Mouse (Mus musculus) liver, postnatal 0 days (tissue): Measurements from ENCODE around the gene Hoxd1. TPM values are rescaled to one million over a fixed set of nuclear protein-coding genes. Genes with fewer than 3 reads are reported as not detected.

Experiments used
- ATAC-seq: fragments of 200-750 bp; cut with Nextera tagmentation; 2 replicates; pipeline ENCODE4 v1.8.0; 2017; ENCODE audit warnings: mild to moderate bottlenecking, moderate library complexity
- DNase-seq: peaks from one replicate; pipeline ENCODE4 v3.0.0-alpha.2; 2016
- H3K27ac ChIP-seq: fragments of 300-500 bp; sonication (generic); 2 replicates; pipeline ENCODE4 v1.5.1; 2014; ENCODE audit warnings: antibody characterized with exemption, moderate library complexity, mild to moderate bottlenecking, low read depth
- H3K27me3 ChIP-seq: fragments of 300-500 bp; sonication (generic); 2 replicates; pipeline ENCODE4 v1.6.1; 2014; ENCODE audit warnings: low read length, control low read depth, mixed read lengths; ENCODE audit not compliant: insufficient read depth
- H3K36me3 ChIP-seq: fragments of 300-500 bp; sonication (generic); replicated peaks from 2 replicates; pipeline ENCODE4 v1.6.1; 2014; ENCODE audit warnings: mild to moderate bottlenecking, control low read depth, low read length, moderate library complexity, mixed read lengths; ENCODE audit not compliant: insufficient read depth
- H3K4me1 ChIP-seq: fragments of 300-500 bp; sonication (generic); 2 replicates; pipeline ENCODE4 v1.6.1; 2014; ENCODE audit warnings: antibody characterized with exemption, mild to moderate bottlenecking, control low read depth; ENCODE audit not compliant: insufficient read depth
- H3K4me2 ChIP-seq: fragments of 300-500 bp; sonication (generic); 2 replicates; pipeline ENCODE4 v1.6.1; 2014; ENCODE audit warnings: low read depth, mild to moderate bottlenecking, low read length, moderate library complexity, mixed read lengths
- H3K4me3 ChIP-seq: fragments of 300-500 bp; sonication (generic); 2 replicates; pipeline ENCODE4 v1.5.1; 2014; ENCODE audit warnings: low read depth, low read length
- H3K9ac ChIP-seq: fragments of 300-500 bp; sonication (generic); replicated peaks from 2 replicates; pipeline ENCODE4 v1.6.1; 2014; ENCODE audit warnings: mild to moderate bottlenecking, moderate library complexity
- H3K9me3 ChIP-seq: fragments of 300-500 bp; sonication (generic); 2 replicates; pipeline ENCODE4 v1.6.1; 2016; ENCODE audit warnings: mild to moderate bottlenecking, control low read depth, low read length, mixed read lengths
- CTCF ChIP-seq: sonication (generic); IDR thresholded peaks from 2 replicates; pipeline ENCODE4 v1.5.1; 2016; ENCODE audit warnings: antibody characterized with exemption, low read depth
- EP300 ChIP-seq: IDR thresholded peaks from 2 replicates; pipeline ENCODE4 v1.6.1; 2016; ENCODE audit warnings: antibody characterized with exemption, low read depth, mild to moderate bottlenecking
- WGBS: fragments of 180-500 bp; shearing (Covaris S2); extraction: QIAGEN DNeasy Blood & Tissue Kit; methylation state at CpG from one replicate; pipeline ENCODE4 v1.1.7; 2014; ENCODE audit not compliant: insufficient replicate concordance; 5-methylcytosine and 5-hydroxymethylcytosine counted together
- polyA plus RNA-seq: library from polyadenylated mRNA; unstranded; fragments of >200 nt; fragmentation: Nextera tagmentation; extraction: Ambion mirVana; gene quantifications from 2 replicates; pipeline ENCODE4 v1.2.1, GENCODE M21; 2015

The Hoxd1 gene
- polyA plus RNA-seq, 1 experiment from 2014 or later: not detected

DNA sequence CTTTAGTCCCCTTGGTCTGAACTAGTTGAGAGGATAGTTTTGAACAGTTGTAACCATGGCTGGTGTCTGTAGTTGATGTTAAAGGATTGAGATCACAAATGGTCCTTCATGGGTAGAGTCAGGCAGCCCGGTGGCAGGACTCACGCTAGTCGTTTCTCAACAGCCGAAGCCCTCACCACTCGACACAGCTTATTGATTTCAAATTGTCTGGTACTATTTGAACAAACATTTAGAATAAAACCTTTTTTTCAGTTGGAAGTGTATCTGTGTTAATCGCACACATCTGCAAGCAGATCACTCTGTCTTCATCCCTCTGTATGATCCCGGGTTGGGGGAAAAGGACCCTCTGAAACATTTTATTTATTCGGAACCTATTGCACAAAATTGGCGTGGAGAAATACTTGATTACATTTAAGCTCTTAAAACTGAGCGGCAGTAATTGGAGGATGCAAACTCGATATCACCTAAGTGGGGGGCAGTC is 15.1 kb upstream of the Hoxd1 start:
- TF ChIP-seq EP300 (no peak), CTCF (no peak)
- Histone ChIP-seq H3K9me3 (no peaks in the 10 kb centered on the region), H3K4me3 (no peak overlapping the region), H3K27ac (no peak overlapping the region), H3K4me2 (no peak overlapping the region), H3K9ac (no peak overlapping the region), H3K27me3 (peaks cover 98% of the 10 kb centered on the region), H3K36me3 (no peaks in the 10 kb centered on the region), H3K4me1 (peaks cover 5% of the 10 kb centered on the region; the same call in 1 of the 2 replicates)
- ATAC-seq (no peak), DNase-seq (no peak)
- WGBS: 22% methylated on average over 11 of the region's 11 CpGs

- Histone ChIP-seq H3K27ac (no peak overlapping the region), H3K9ac (no peak overlapping the region), H3K36me3 (no peaks in the 10 kb centered on the region), H3K4me3 (no peak overlapping the region), H3K4me2 (no peak overlapping the region), H3K9me3 (no peaks in the 10 kb centered on the region), H3K4me1 (peaks cover 5% of the 10 kb centered on the region; the same call in 1 of the 2 replicates), H3K27me3 (peaks cover 98% of the 10 kb centered on the region)
- ATAC-seq: no peak
- WGBS: 14% methylated on average over 9 of the region's 9 CpGs
- DNase-seq: no peak
- TF ChIP-seq CTCF (no peak), EP300 (no peak)
Observed at GRCm38 (mm10) chr2:74748436-74748995, 14.3 kb upstream of the Hoxd1 start.

DNA sequence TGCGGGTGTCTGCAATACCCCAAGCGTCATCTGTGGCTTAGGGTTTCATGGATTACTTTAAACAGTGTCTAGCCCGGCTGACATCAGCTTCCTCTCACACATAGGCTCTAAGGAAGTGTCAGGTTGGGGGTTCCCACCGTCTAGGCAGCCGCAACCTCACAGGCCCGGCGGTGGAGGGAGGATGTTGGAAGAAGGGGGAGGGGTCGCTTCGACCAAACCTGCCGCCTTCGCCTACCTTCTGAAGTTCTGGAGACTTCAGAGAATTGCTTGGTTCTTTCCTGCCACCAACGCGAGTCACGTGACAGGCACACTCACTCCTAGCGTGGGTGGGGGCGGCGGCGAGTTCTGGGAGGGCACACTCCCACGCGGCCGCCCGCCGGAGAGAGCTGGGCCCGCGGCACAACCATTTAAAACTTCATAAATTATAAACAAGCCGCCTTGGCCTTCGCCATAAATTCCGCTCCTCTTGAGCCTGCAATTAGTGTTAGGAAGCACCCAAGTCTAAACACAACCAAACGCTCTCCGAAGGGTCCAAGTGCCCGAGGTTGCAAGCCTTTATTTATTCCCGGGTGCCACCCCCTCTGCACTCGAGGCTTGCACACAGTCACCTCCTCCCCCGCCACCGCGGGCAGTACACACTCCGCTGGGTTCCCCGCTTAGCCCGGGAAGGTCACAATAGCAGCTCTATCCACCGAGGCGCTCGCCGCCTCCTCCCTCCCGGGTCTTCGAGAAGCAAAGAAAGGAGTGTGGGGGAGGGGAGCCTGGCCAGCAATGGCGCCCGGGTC is 13.3 kb upstream of the Hoxd1 start:
- 0 out of 2 replicates have a peak overlapping the region, but pooled peaks have one; percentile 17 for H3K4me3 ChIP-seq
- H3K27ac ChIP-seq: no peak overlapping the region
- peaks cover 98% of the 10 kb centered on the region for H3K27me3 ChIP-seq
- H3K4me1 ChIP-seq: peaks cover 5% of the 10 kb centered on the region; the same call in 1 of the 2 replicates
- H3K9ac ChIP-seq: no peak overlapping the region
- no peaks in the 10 kb centered on the region for H3K36me3 ChIP-seq
- no peak for ATAC-seq
- no peak for TF ChIP-seq CTCF
- TF ChIP-seq EP300: no peak
- no peak for DNase-seq
- H3K4me2 ChIP-seq: 0 out of 2 replicates have a peak overlapping the region, but pooled peaks have one; percentile 3
- H3K9me3 ChIP-seq: no peaks in the 10 kb centered on the region
- 1% methylated on average over 47 of the region's 47 CpGs for WGBS

GRCm38 (mm10) chr2:74750731-74751250 is 12.0 kb upstream of the Hoxd1 start:
- Histone ChIP-seq H3K27ac (no peak overlapping the region), H3K9me3 (no peaks in the 10 kb centered on the region), H3K4me3 (no peak overlapping the region), H3K27me3 (peaks cover 99% of the 10 kb centered on the region), H3K4me2 (no peak overlapping the region), H3K36me3 (no peaks in the 10 kb centered on the region), H3K4me1 (peaks cover 5% of the 10 kb centered on the region; the same call in 1 of the 2 replicates), H3K9ac (no peak overlapping the region)
- DNase-seq: no peak
- 28% methylated on average over 5 of the region's 5 CpGs for WGBS
- TF ChIP-seq CTCF (no peak), EP300 (no peak)
- no peak for ATAC-seq

GRCm38 (mm10) chr2:74751861-74752260 is 10.9 kb upstream of the Hoxd1 start:
- ATAC-seq: no peak
- H3K9me3 ChIP-seq: no peaks in the 10 kb centered on the region
- WGBS: 67% methylated on average over 1 of the region's 1 CpGs
- H3K9ac ChIP-seq: no peak overlapping the region
- peaks cover 5% of the 10 kb centered on the region; the same call in 1 of the 2 replicates for H3K4me1 ChIP-seq
- peaks cover 94% of the 10 kb centered on the region for H3K27me3 ChIP-seq
- no peak for TF ChIP-seq EP300
- no peak for TF ChIP-seq CTCF
- H3K4me3 ChIP-seq: no peak overlapping the region
- DNase-seq: no peak
- no peak overlapping the region for H3K4me2 ChIP-seq
- no peak overlapping the region for H3K27ac ChIP-seq
- H3K36me3 ChIP-seq: no peaks in the 10 kb centered on the region

GRCm38 (mm10) chr2:74752431-74753174 is 10.2 kb upstream of the Hoxd1 start:
- Histone ChIP-seq H3K4me1 (peaks cover 5% of the 10 kb centered on the region; the same call in 1 of the 2 replicates), H3K4me2 (no peak overlapping the region), H3K27me3 (peaks cover 91% of the 10 kb centered on the region), H3K36me3 (no peaks in the 10 kb centered on the region), H3K9ac (no peak overlapping the region), H3K27ac (no peak overlapping the region), H3K9me3 (no peaks in the 10 kb centered on the region), H3K4me3 (no peak overlapping the region)
- no peak for TF ChIP-seq EP300
- ATAC-seq (no peak), DNase-seq (no peak)
- 4% methylated on average over 45 of the region's 45 CpGs for WGBS
